Mouse (Mus musculus) liver, embryonic 11.5 days (tissue): ENCODE results near the gene Ikbkg. TPM values are rescaled to one million over a fixed set of nuclear protein-coding genes. Genes with fewer than 3 reads are reported as not detected.

ENCODE experiments used
- polyA plus RNA-seq: library from polyadenylated mRNA; unstranded; fragments of >200 nt; fragmentation: Nextera tagmentation; extraction: Ambion mirVana; gene quantifications from 2 replicates; pipeline ENCODE4 v1.2.1, GENCODE M21; 2014

The Ikbkg gene
- polyA plus RNA-seq, 1 experiment from 2014 or later: 23.0 TPM

Other genes with a start within 250 kb of the Ikbkg start
- not detected in 2 replicates for gene Tex28, start 225.5 kb upstream of the Ikbkg start, polyA plus RNA-seq
- gene Tktl1, start 216.0 kb upstream of the Ikbkg start, polyA plus RNA-seq: not detected in 2 replicates
- 172 and 175 TPM in 2 replicates for gene Flna, start 143.5 kb upstream of the Ikbkg start, polyA plus RNA-seq
- gene Emd, start 138.6 kb upstream of the Ikbkg start, polyA plus RNA-seq: 20.7 and 23.2 TPM in 2 replicates
- 887 and 939 TPM in 2 replicates for gene Rpl10, start 122.5 kb upstream of the Ikbkg start, polyA plus RNA-seq
- gene Taz, start 111.4 kb upstream of the Ikbkg start, polyA plus RNA-seq: 48.5 and 49.8 TPM in 2 replicates
- 12.1 and 15.3 TPM in 2 replicates for gene Dnase1l1, start 111.0 kb upstream of the Ikbkg start, polyA plus RNA-seq
- gene Atp6ap1, start 96.2 kb upstream of the Ikbkg start, polyA plus RNA-seq: 90.5 and 103 TPM in 2 replicates
- gene Gdi1, start 88.3 kb upstream of the Ikbkg start, polyA plus RNA-seq: 112 and 122 TPM in 2 replicates
- gene Fam50a, start 80.3 kb upstream of the Ikbkg start, polyA plus RNA-seq: 55.0 and 55.1 TPM in 2 replicates
- gene Plxna3, start 64.2 kb upstream of the Ikbkg start, polyA plus RNA-seq: 3.6 and 5.8 TPM in 2 replicates
- gene Lage3, start 39.7 kb upstream of the Ikbkg start, polyA plus RNA-seq: 94.4 and 102 TPM in 2 replicates
- 72.0 and 75.4 TPM in 2 replicates for gene Ubl4a, start 20.1 kb upstream of the Ikbkg start, polyA plus RNA-seq
- gene Slc10a3, start 19.9 kb upstream of the Ikbkg start, polyA plus RNA-seq: 11.9 and 13.0 TPM in 2 replicates
- gene Fam3a, start within 50 bp of the Ikbkg start, polyA plus RNA-seq: 16.8 and 18.5 TPM in 2 replicates
- gene G6pdx, start 35.9 kb downstream of the Ikbkg start, polyA plus RNA-seq: 65.0 and 76.6 TPM in 2 replicates
- not detected in 2 replicates for gene Gm6880, start 88.1 kb downstream of the Ikbkg start, polyA plus RNA-seq
- not detected in 2 replicates for gene Olfr1326-ps1, start 181.6 kb downstream of the Ikbkg start, polyA plus RNA-seq
- gene Olfr1325, start 199.4 kb downstream of the Ikbkg start, polyA plus RNA-seq: not detected in 2 replicates